ENCODE assay signal across 7 mouse cellular contexts in genomic region chr4:144891121-144891711, GRCm38 (mm10). TPM values are rescaled to one million over a fixed set of nuclear protein-coding genes. Genes with fewer than 3 reads are reported as not detected.
A peak's percentile ranks its signal among the peaks of the same experiment; 100 is the strongest.
DNase-seq lines count a peak whose midpoint lies in the region; ATAC-seq and TF ChIP-seq lines count a peak whose summit lies in the region.

No protein-coding gene starts in this region.

- intact Hi-C loops in heart, postnatal 25 days (cut with DNase I): loop anchor here (5.0 kb wide), 2 partner anchors 106 to 406 kb away; no protein-coding TSS in a partner anchor

- ATAC-seq in limb, embryonic 13.5 days (ENCODE audit: low FRiP score, low read depth): no peak

- H3K79me2 ChIP-seq in C2C12 (ENCODE audit: control insufficient read depth, insufficient read depth) (no peaks in the 10 kb centered on the region), myocyte (ENCODE audit: control insufficient read depth, insufficient read depth) (no peaks in the 10 kb centered on the region)

- H3K4me2 ChIP-seq in limb, embryonic 13.5 days (replicated peaks): peak overlapping the region; percentile 89
- peak overlapping the region; percentile 96 for H3K4me2 ChIP-seq in myocyte (ENCODE audit: low read depth)

- peak; percentile 93 for DNase-seq in 416B (ENCODE audit: low read depth)
- peak; percentile 36 for DNase-seq in embryonic facial prominence, embryonic 10.5 days (ENCODE audit: low spot score)
- peak; percentile 54 for DNase-seq in heart, postnatal 25 days (ENCODE audit: low spot score)
- no peak for DNase-seq in cerebellum, postnatal 14 days

- 32% methylated on average over 10 of the region's 10 CpGs for WGBS in embryonic facial prominence, embryonic 10.5 days
- WGBS in limb, embryonic 13.5 days: 35% methylated on average over 10 of the region's 10 CpGs

- H3K4me3 ChIP-seq in C2C12 (ENCODE audit: insufficient read depth, poor library complexity, severe bottlenecking) (peak overlapping the region; percentile 28), myocyte (peak overlapping the region; percentile 40)
- H3K4me3 ChIP-seq in embryonic facial prominence, embryonic 10.5 days: peak overlapping the region; percentile 70; the same call in 1 of the 2 replicates
- peak overlapping the region; percentile 74; the same call in 1 of the 2 replicates for H3K4me3 ChIP-seq in limb, embryonic 13.5 days

- peaks cover 47% of the 10 kb centered on the region for H3K4me1 ChIP-seq in embryonic facial prominence, embryonic 10.5 days
- peaks cover 80% of the 10 kb centered on the region for H3K4me1 ChIP-seq in limb, embryonic 13.5 days

- no peaks in the 10 kb centered on the region for H3K79me3 ChIP-seq in C2C12 (ENCODE audit: low read depth)

- H3K9me3 ChIP-seq in embryonic facial prominence, embryonic 10.5 days: no peaks in the 10 kb centered on the region
- no peaks in the 10 kb centered on the region for H3K9me3 ChIP-seq in limb, embryonic 13.5 days

- TF ChIP-seq CTCF in C2C12 (IDR thresholded peaks at IDR 0.05; ENCODE audit: control insufficient read depth, insufficient read depth, insufficient read length): no peak

- H3ac ChIP-seq in C2C12 (ENCODE audit: control insufficient read depth, insufficient read length, low read depth) (no peak overlapping the region), myocyte (ENCODE audit: control insufficient read depth, insufficient read length) (no peak overlapping the region)

- H3K27ac ChIP-seq in embryonic facial prominence, embryonic 10.5 days (replicated peaks): peak overlapping the region; percentile 83
- H3K27ac ChIP-seq in limb, embryonic 13.5 days: peak overlapping the region; percentile 92

- H3K36me3 ChIP-seq in C2C12 (ENCODE audit: control insufficient read depth, insufficient read depth) (no peaks in the 10 kb centered on the region), myocyte (ENCODE audit: control insufficient read depth, insufficient read depth) (no peaks in the 10 kb centered on the region)
- no peaks in the 10 kb centered on the region for H3K36me3 ChIP-seq in embryonic facial prominence, embryonic 10.5 days (replicated peaks)
- H3K36me3 ChIP-seq in limb, embryonic 13.5 days: no peaks in the 10 kb centered on the region

- peak; percentile 32 for TF ChIP-seq POLR2A in myocyte (IDR thresholded peaks at IDR 0.05; ENCODE audit: insufficient read length, low read depth)

- no peak overlapping the region for H3K9ac ChIP-seq in limb, embryonic 13.5 days

- H3K27me3 ChIP-seq in C2C12 (ENCODE audit: control insufficient read depth, insufficient read depth, insufficient read length) (no peaks in the 10 kb centered on the region), myocyte (ENCODE audit: control insufficient read depth, insufficient read depth, insufficient read length) (no peaks in the 10 kb centered on the region)
- H3K27me3 ChIP-seq in embryonic facial prominence, embryonic 10.5 days (replicated peaks; ENCODE audit: low read depth, poor library complexity, severe bottlenecking): peaks cover 36% of the 10 kb centered on the region
- H3K27me3 ChIP-seq in limb, embryonic 13.5 days: no peaks in the 10 kb centered on the region

TF ChIP-seq in C2C12, 6 proteins besides CTCF, POLR2A, EP300 and RAD21:
- no peak for TF ChIP-seq MYOD1 (IDR thresholded peaks at IDR 0.05; ENCODE audit: control insufficient read depth, insufficient read length, low read depth)
- TF ChIP-seq FOSL1 (IDR thresholded peaks at IDR 0.05; ENCODE audit: insufficient read depth, low read length, poor library complexity, severe bottlenecking): no peak
- TF ChIP-seq USF1 (IDR thresholded peaks at IDR 0.05; ENCODE audit: low read depth): no peak
- TF ChIP-seq MAX (IDR thresholded peaks at IDR 0.05): no peak
- TF ChIP-seq CEBPB (IDR thresholded peaks at IDR 0.05; ENCODE audit: low read depth): no peak
- no peak for TF ChIP-seq MYOG (IDR thresholded peaks at IDR 0.05; ENCODE audit: control insufficient read depth, extremely low read depth, insufficient read length)
TF ChIP-seq in C2C12: peak in this region for 0.

TF ChIP-seq in myocyte, 11 proteins besides CTCF, POLR2A, EP300 and RAD21:
- TF ChIP-seq TCF12 (IDR thresholded peaks at IDR 0.05; ENCODE audit: insufficient read depth, poor library complexity, severe bottlenecking): no peak
- TF ChIP-seq E2F4 (IDR thresholded peaks at IDR 0.05; ENCODE audit: insufficient read depth): peak; percentile 12

RNA-seq across cellular contexts. Expression of gene Dhrs3, which starts 1.4 kb away (rescaled TPM):
- 5.0 TPM for polyA plus RNA-seq in C2C12 (2012; fragmentation: generic; extraction: Trizol)
- 22.0 and 30.2 TPM in 2 replicates for polyA plus RNA-seq in embryonic facial prominence, embryonic 10.5 days (2016; fragmentation: Nextera tagmentation; extraction: Ambion mirVana)
- 100 to 1,000 TPM; 112 to 126 TPM for total RNA-seq in heart, postnatal 25 days (2021)
- 113 and 140 TPM in 2 replicates for polyA plus RNA-seq in limb, embryonic 13.5 days (2015; fragmentation: Nextera tagmentation; extraction: Ambion mirVana)
- polyA plus RNA-seq in myocyte (2012; fragmentation: generic; extraction: Trizol): 5.5 TPM

Comparison
In these comparisons a context has a peak if more than half of its experiments do, and no peak if none do; other contexts are left out.
1. DNase-seq: peak in 416B (single experiment), embryonic facial prominence, embryonic 10.5 days (single experiment) and heart, postnatal 25 days (single experiment); none in cerebellum, postnatal 14 days (0 of 2).
2. Peak in every context shown above with its lines, with median percentiles within 50 percentile points of each other: H3K4me3 ChIP-seq.